Mouse (Mus musculus) heart, adult 2 months (tissue): Measurements from ENCODE around the gene Adamts9. TPM values are rescaled to one million over a fixed set of nuclear protein-coding genes. Genes with fewer than 3 reads are reported as not detected.

Experiments used
- DNase-seq, 2 experiments: peaks; one replicate each; pipeline ENCODE4 v3.0.0; 2021
- H3K27ac ChIP-seq: fragments of 200-600 bp; 2 replicates; pipeline ENCODE4 v1.8.1; 2022
- H3K27me3 ChIP-seq: fragments of 200-500 bp; 2 replicates; pipeline ENCODE4 v1.6.1; 2012; ENCODE audit warnings: mild to moderate bottlenecking, low read length, inconsistent platforms, mixed read lengths; ENCODE audit not compliant: control insufficient read depth, insufficient read depth
- H3K36me3 ChIP-seq: fragments of 200-500 bp; 2 replicates; pipeline ENCODE4 v1.6.1; 2012; ENCODE audit warnings: low read length, inconsistent platforms; ENCODE audit not compliant: control insufficient read depth, insufficient read depth
- H3K4me1 ChIP-seq: fragments of 200-500 bp; 2 replicates; pipeline ENCODE4 v1.6.1; 2011; ENCODE audit warnings: low read length; ENCODE audit not compliant: control insufficient read depth, insufficient read depth
- H3K4me3 ChIP-seq: fragments of 200-600 bp; 2 replicates; pipeline ENCODE4 v1.8.1; 2022
- H3K79me2 ChIP-seq: fragments of 200-500 bp; replicated peaks from 2 replicates; pipeline ENCODE4 v1.6.1; 2012; ENCODE audit warnings: mild to moderate bottlenecking, inconsistent platforms, low read length, moderate library complexity, mixed read lengths; ENCODE audit not compliant: control insufficient read depth, insufficient read depth
- H3K9ac ChIP-seq: fragments of 200-500 bp; 2 replicates; pipeline ENCODE4 v1.6.1; 2012; ENCODE audit warnings: low read depth, mild to moderate bottlenecking, control low read depth, inconsistent platforms, low read length, mixed read lengths
- CTCF ChIP-seq: fragments of 200-600 bp; IDR thresholded peaks from 2 replicates; pipeline ENCODE4 v1.8.1; 2022; ENCODE audit warnings: antibody characterized with exemption, mild to moderate bottlenecking, moderate library complexity
- EP300 ChIP-seq: fragments of 200-500 bp; IDR thresholded peaks from 2 replicates; pipeline ENCODE4 v1.6.1; 2011; ENCODE audit warnings: low read depth, low read length, control low read depth; ENCODE audit not compliant: insufficient read depth
- POLR2A ChIP-seq: fragments of 200-500 bp; IDR thresholded peaks from 2 replicates; pipeline ENCODE4 v1.6.1; 2011; ENCODE audit warnings: mild to moderate bottlenecking, low read depth, low read length, control low read depth; ENCODE audit not compliant: insufficient read depth
- WGBS: fragments of 180-500 bp; shearing (Covaris S2); methylation state at CpG from one replicate; pipeline ENCODE4 v1.1.7; 2018; 5-methylcytosine and 5-hydroxymethylcytosine counted together
- intact Hi-C: fragments of 180-260 bp; cut with DNase I; formaldehyde crosslinking; loops from one replicate; pipeline ENCODE4 v1.15.1; 2025
- polyA plus RNA-seq: library from polyadenylated mRNA; depleted of rRNA; stranded (reverse); fragments of >200 nt; gene quantifications from 2 replicates; pipeline ENCODE4 v1.2.3, GENCODE M21; 2012
- total RNA-seq, 2 experiments: library from RNA; stranded (reverse); gene quantifications; 2 replicates each; pipeline ENCODE4 v1.2.3; 2021

Adamts9 gene
- total and polyA plus RNA-seq, 3 experiments, result 5.7 to 17.5 (median 9.6) TPM

- no peaks in the 10 kb centered on the region for H3K27me3 ChIP-seq
- intact Hi-C loops, result loop anchor here (1.0 to 5.0 kb wide), 9 partner anchors 35 to 601 kb away; no protein-coding TSS in a partner anchor
- TF ChIP-seq CTCF (no peak), POLR2A (no peak), EP300 (no peak)
- no peaks in the 10 kb centered on the region; the same call in 1 of the 2 replicates for H3K79me2 ChIP-seq
- peaks cover 6% of the 10 kb centered on the region for H3K4me1 ChIP-seq
- H3K9ac ChIP-seq, result peak overlapping the region; percentile 56
- under 1% methylated on average over 30 of the region's 30 CpGs for WGBS
- peak overlapping the region; percentile 96 for H3K27ac ChIP-seq
- peaks cover 4% of the 10 kb centered on the region for H3K36me3 ChIP-seq
- DNase-seq, result peak; percentile 41 to 60
- peak overlapping the region; percentile 76 for H3K4me3 ChIP-seq
Observed at GRCm38 (mm10) chr6:92941756-92942420, 1.4 kb downstream of the Adamts9 start.

- Histone ChIP-seq H3K4me1 (peaks cover 8% of the 10 kb centered on the region), H3K27me3 (no peaks in the 10 kb centered on the region), H3K36me3 (peaks cover 9% of the 10 kb centered on the region), H3K79me2 (no peaks in the 10 kb centered on the region; the same call in 1 of the 2 replicates), H3K27ac (peak overlapping the region; percentile 96), H3K4me3 (peak overlapping the region; percentile 76), H3K9ac (peak overlapping the region; percentile 56)
- DNase-seq, result peak; percentile 90 to 93
- intact Hi-C loops, result loop anchor here (1.0 to 5.0 kb wide), 8 partner anchors 35 to 601 kb away; no protein-coding TSS in a partner anchor
- under 1% methylated on average over 21 of the region's 21 CpGs for WGBS
- TF ChIP-seq EP300 (peak; percentile 96), CTCF (peak; percentile 80), POLR2A (peak; percentile 90)
Observed at GRCm38 (mm10) chr6:92941281-92941731, 2.0 kb downstream of the Adamts9 start.

GRCm38 (mm10) chr6:92940191-92941131 lies 2.8 kb downstream of the Adamts9 start:
- peaks cover 8% of the 10 kb centered on the region for H3K4me1 ChIP-seq
- intact Hi-C loops, result loop anchor here (1.0 to 5.0 kb wide), 8 partner anchors 34 to 602 kb away; no protein-coding TSS in a partner anchor
- no peaks in the 10 kb centered on the region; the same call in 1 of the 2 replicates for H3K79me2 ChIP-seq
- TF ChIP-seq CTCF, result no peak
- TF ChIP-seq POLR2A, result peak; percentile 46; the same call in 1 of the 2 replicates
- H3K27me3 ChIP-seq, result no peaks in the 10 kb centered on the region
- H3K36me3 ChIP-seq, result peaks cover 13% of the 10 kb centered on the region
- peak overlapping the region; percentile 72 for H3K9ac ChIP-seq
- peak overlapping the region; percentile 96 for H3K27ac ChIP-seq
- peak; percentile 73 to 76 for DNase-seq
- peak overlapping the region; percentile 76 for H3K4me3 ChIP-seq
- WGBS, result 2% methylated on average over 37 of the region's 37 CpGs

GRCm38 (mm10) chr6:92928261-92928660 lies 15.0 kb downstream of the Adamts9 start:
- Histone ChIP-seq H3K4me3 (no peak overlapping the region), H3K36me3 (peaks cover 34% of the 10 kb centered on the region), H3K27me3 (no peaks in the 10 kb centered on the region), H3K27ac (no peak overlapping the region), H3K79me2 (no peaks in the 10 kb centered on the region; the same call in none of the 2 replicates), H3K9ac (no peak overlapping the region), H3K4me1 (peaks cover 5% of the 10 kb centered on the region)
- no peak for DNase-seq
- TF ChIP-seq POLR2A (no peak), CTCF (peak; percentile 47)
- WGBS, result 64% methylated on average over 5 of the region's 5 CpGs
- intact Hi-C loops, result no loop called here

- H3K4me1 ChIP-seq, result peaks cover 14% of the 10 kb centered on the region
- no peak overlapping the region for H3K4me3 ChIP-seq
- no peak overlapping the region for H3K27ac ChIP-seq
- H3K36me3 ChIP-seq, result peaks cover 17% of the 10 kb centered on the region
- H3K79me2 ChIP-seq, result no peaks in the 10 kb centered on the region; the same call in none of the 2 replicates
- no peak for TF ChIP-seq EP300
- TF ChIP-seq POLR2A, result no peak
- no peak for TF ChIP-seq CTCF
- H3K27me3 ChIP-seq, result no peaks in the 10 kb centered on the region
- intact Hi-C loops, result no loop called here
- WGBS, result 57% methylated on average over 8 of the region's 8 CpGs
- H3K9ac ChIP-seq, result no peak overlapping the region
- no peak for DNase-seq
Observed at GRCm38 (mm10) chr6:92924536-92924935, 18.8 kb downstream of the Adamts9 start.
